In the genomic region with DNA sequence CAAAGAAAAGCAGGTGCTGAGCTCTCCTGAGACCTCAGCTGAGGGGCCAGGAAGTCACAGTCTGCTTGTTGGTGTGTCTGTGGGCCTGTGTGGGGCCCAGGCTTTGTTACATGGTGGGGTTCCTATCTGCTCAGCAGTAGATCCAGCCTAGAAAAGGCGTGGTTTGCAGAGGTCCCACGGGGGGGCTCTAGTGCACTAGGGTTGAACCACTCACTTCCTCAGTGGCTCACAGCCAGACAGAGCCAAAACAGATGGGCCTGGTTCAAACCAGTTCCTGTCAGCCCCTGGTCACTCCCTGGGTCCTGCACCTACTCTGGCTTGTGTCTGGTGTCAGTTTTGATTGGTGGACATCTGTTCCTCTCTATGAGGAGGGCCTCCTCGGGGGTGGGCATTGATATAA, we compare ENCODE assay signal across 10 mouse cellular contexts.
A peak's percentile ranks its signal among the peaks of the same experiment; 100 is the strongest.
DNase-seq lines count a peak whose midpoint lies in the region; ATAC-seq and TF ChIP-seq lines count a peak whose summit lies in the region.
"Had no signal": no experiment of that assay in that cellular context is flagged by ENCODE, and none has a peak within 500 bp of the region (broad histone marks: within the 10 kb centered on the region; RNA-seq: fewer than 3 reads in every experiment).

No protein-coding gene starts in this region.

- no peaks in the 10 kb centered on the region for H3K79me2 ChIP-seq in MEL (ENCODE audit: control insufficient read depth, insufficient read depth, low read length, poor library complexity)

- TF ChIP-seq RAD21 in MEL (IDR thresholded peaks at IDR 0.05; ENCODE audit: low read depth, low read length): peak; percentile 43

- TF ChIP-seq POLR2A in MEL (IDR thresholded peaks at IDR 0.05; ENCODE audit: control insufficient read depth in 1 of 2, insufficient read depth in 1 of 2, low read depth in 1 of 2, low read length in 2 of 2, poor library complexity in 1 of 2): no peak

- 0 out of 2 replicates have a peak, but pooled peaks have one; percentile 18 for ATAC-seq in forebrain, embryonic 16.5 days
- ATAC-seq in forebrain, embryonic 15.5 days (replicated peaks): no peak
- 0 out of 2 replicates have a peak, but pooled peaks have one; percentile 20 for ATAC-seq in embryonic facial prominence, embryonic 15.5 days (ENCODE audit: insufficient number of reproducible peaks, low FRiP score, low TSS enrichment, low read depth)
- ATAC-seq in hindbrain, postnatal 0 days: peak; percentile 49; the same call in 1 of the 2 replicates

- H3K4me3 ChIP-seq in forebrain, embryonic 16.5 days (replicated peaks; ENCODE audit: low read length): no peak overlapping the region
- no peak overlapping the region for H3K4me3 ChIP-seq in forebrain, embryonic 15.5 days
- no peak overlapping the region for H3K4me3 ChIP-seq in MEL (ENCODE audit: control insufficient read depth in 1 of 2, insufficient read depth in 1 of 2, low read depth in 2 of 2, low read length in 2 of 2)
- H3K4me3 ChIP-seq in embryonic facial prominence, embryonic 15.5 days (replicated peaks): no peak overlapping the region
- no peak overlapping the region for H3K4me3 ChIP-seq in hindbrain, postnatal 0 days (ENCODE audit: low read length)
- H3K4me3 ChIP-seq: hindbrain, embryonic 15.5 days had no signal

- DNase-seq in MEL (ENCODE audit: low read depth, low spot score) (peak; percentile 72), liver (peak; percentile 60)
- DNase-seq in hindbrain, postnatal 0 days (ENCODE audit: low spot score): peak; percentile 64
- DNase-seq in ovary, postnatal 14 days (ENCODE audit: low spot score): peak; percentile 41
- DNase-seq in thymus, postnatal 25 days: peak; percentile 90

- H3K9me3 ChIP-seq in forebrain, embryonic 16.5 days (ENCODE audit: control insufficient read depth, low read length): no peaks in the 10 kb centered on the region
- no peaks in the 10 kb centered on the region for H3K9me3 ChIP-seq in forebrain, embryonic 15.5 days
- H3K9me3 ChIP-seq in MEL (replicated peaks; ENCODE audit: insufficient read depth, low read length): no peaks in the 10 kb centered on the region
- H3K9me3 ChIP-seq in embryonic facial prominence, embryonic 15.5 days (replicated peaks): no peaks in the 10 kb centered on the region
- H3K9me3 ChIP-seq in hindbrain, postnatal 0 days (ENCODE audit: low read length): no peaks in the 10 kb centered on the region
- H3K9me3 ChIP-seq: G1E; hindbrain, embryonic 15.5 days had no signal

- TF ChIP-seq CTCF in MEL (IDR thresholded peaks at IDR 0.05 in 2 of 3, conservative IDR thresholded peaks at IDR 0.05 in 1 of 3; ENCODE audit: control insufficient read depth in 1 of 3, insufficient read depth in 1 of 3, low read depth in 2 of 3, low read length in 3 of 3, poor library complexity in 1 of 3, severe bottlenecking in 1 of 3): peak in 2 of 3 experiments; percentile 24 to 33; a peak in 4 of 6 replicates
- TF ChIP-seq CTCF in hindbrain, postnatal 0 days (IDR thresholded peaks at IDR 0.05; ENCODE audit: low read depth): no peak

- peak; percentile 35 to 43; a peak in 2 of 4 replicates for TF ChIP-seq EP300 in MEL (IDR thresholded peaks at IDR 0.05; ENCODE audit: low read depth in 1 of 2, low read length in 2 of 2)

- no peak overlapping the region for H3K27ac ChIP-seq in forebrain, embryonic 16.5 days (ENCODE audit: low read length)
- no peak overlapping the region for H3K27ac ChIP-seq in forebrain, embryonic 15.5 days (replicated peaks)
- no peak overlapping the region for H3K27ac ChIP-seq in MEL (ENCODE audit: control insufficient read depth, low read depth, low read length)
- H3K27ac ChIP-seq in embryonic facial prominence, embryonic 15.5 days (replicated peaks): no peak overlapping the region
- H3K27ac ChIP-seq in hindbrain, postnatal 0 days: no peak overlapping the region
- H3K27ac ChIP-seq: hindbrain, embryonic 15.5 days had no signal

- no peak overlapping the region for H3K9ac ChIP-seq in forebrain, embryonic 16.5 days (replicated peaks; ENCODE audit: low read depth, low read length)
- no peak overlapping the region for H3K9ac ChIP-seq in forebrain, embryonic 15.5 days (replicated peaks)
- H3K9ac ChIP-seq in MEL (ENCODE audit: control insufficient read depth, low read depth, low read length, poor library complexity, severe bottlenecking): no peak overlapping the region
- H3K9ac ChIP-seq in embryonic facial prominence, embryonic 15.5 days: no peak overlapping the region
- no peak overlapping the region for H3K9ac ChIP-seq in hindbrain, postnatal 0 days (replicated peaks; ENCODE audit: low read length)
- H3K9ac ChIP-seq: hindbrain, embryonic 15.5 days had no signal

- peaks cover 13% of the 10 kb centered on the region for H3K4me1 ChIP-seq in forebrain, embryonic 16.5 days (replicated peaks; ENCODE audit: control insufficient read depth, insufficient read depth, low read length)
- H3K4me1 ChIP-seq in forebrain, embryonic 15.5 days: peaks cover 19% of the 10 kb centered on the region
- peaks cover 0 to 23% of the 10 kb centered on the region in 2 experiments; a peak in 2 of 4 replicates for H3K4me1 ChIP-seq in MEL (ENCODE audit: control insufficient read depth in 1 of 2, insufficient read depth in 2 of 2, low read length in 2 of 2)
- H3K4me1 ChIP-seq in embryonic facial prominence, embryonic 15.5 days: peaks cover 27% of the 10 kb centered on the region
- H3K4me1 ChIP-seq in hindbrain, postnatal 0 days (ENCODE audit: insufficient read depth, low read length): no peaks in the 10 kb centered on the region; the same call in 1 of the 2 replicates

- H3K27me3 ChIP-seq in forebrain, embryonic 16.5 days (replicated peaks; ENCODE audit: control insufficient read depth, insufficient read depth, low read length): no peaks in the 10 kb centered on the region
- no peaks in the 10 kb centered on the region for H3K27me3 ChIP-seq in forebrain, embryonic 15.5 days
- H3K27me3 ChIP-seq in MEL (ENCODE audit: control insufficient read depth in 1 of 2, insufficient read depth in 2 of 2, low read length in 2 of 2): no peaks in the 10 kb centered on the region
- peaks cover 12% of the 10 kb centered on the region for H3K27me3 ChIP-seq in embryonic facial prominence, embryonic 15.5 days
- no peaks in the 10 kb centered on the region for H3K27me3 ChIP-seq in hindbrain, postnatal 0 days (ENCODE audit: insufficient read depth, low read length)

- 32% methylated on average over 3 of the region's 3 CpGs for WGBS in forebrain, embryonic 16.5 days
- WGBS in forebrain, embryonic 15.5 days: 34% methylated on average over 3 of the region's 3 CpGs
- 9% methylated on average over 3 of the region's 3 CpGs for WGBS in embryonic facial prominence, embryonic 15.5 days
- WGBS in hindbrain, postnatal 0 days: 18% methylated on average over 3 of the region's 3 CpGs

- no peak overlapping the region for H3K4me2 ChIP-seq in forebrain, embryonic 16.5 days (ENCODE audit: low read length)
- H3K4me2 ChIP-seq in forebrain, embryonic 15.5 days (replicated peaks): no peak overlapping the region
- no peak overlapping the region for H3K4me2 ChIP-seq in embryonic facial prominence, embryonic 15.5 days (replicated peaks)
- H3K4me2 ChIP-seq in hindbrain, postnatal 0 days (ENCODE audit: low read depth, low read length): no peak overlapping the region
- H3K4me2 ChIP-seq: hindbrain, embryonic 15.5 days had no signal

- no peaks in the 10 kb centered on the region for H3K36me3 ChIP-seq in forebrain, embryonic 16.5 days (ENCODE audit: control insufficient read depth, insufficient read depth)
- H3K36me3 ChIP-seq in forebrain, embryonic 15.5 days: no peaks in the 10 kb centered on the region
- H3K36me3 ChIP-seq in MEL (ENCODE audit: control insufficient read depth in 1 of 2, insufficient read depth in 2 of 2, low read length in 2 of 2): peaks cover 0 to 9% of the 10 kb centered on the region in 2 experiments; a peak in 2 of 4 replicates
- H3K36me3 ChIP-seq in embryonic facial prominence, embryonic 15.5 days: no peaks in the 10 kb centered on the region
- no peaks in the 10 kb centered on the region for H3K36me3 ChIP-seq in hindbrain, postnatal 0 days (ENCODE audit: insufficient read depth, low read length)
- H3K36me3 ChIP-seq: G1E; hindbrain, embryonic 15.5 days had no signal

TF ChIP-seq in MEL, 35 proteins besides CTCF, POLR2A, EP300 and RAD21:
- TF ChIP-seq ZMIZ1 (IDR thresholded peaks at IDR 0.05; ENCODE audit: low read depth, low read length): no peak
- TF ChIP-seq ELF1 (IDR thresholded peaks at IDR 0.05; ENCODE audit: low read depth, low read length): peak; percentile 44; the same call in 1 of the 2 replicates
- no peak for TF ChIP-seq MYC (IDR thresholded peaks at IDR 0.05; ENCODE audit: low read depth, low read length)
- no peak for TF ChIP-seq NELFE (IDR thresholded peaks at IDR 0.05; ENCODE audit: low read depth, low read length)
- TF ChIP-seq CHD2 (IDR thresholded peaks at IDR 0.05; ENCODE audit: low read length): no peak
- no peak for TF ChIP-seq CHD1 (IDR thresholded peaks at IDR 0.05; ENCODE audit: low read depth, low read length)
- TF ChIP-seq TBP (IDR thresholded peaks at IDR 0.05; ENCODE audit: low read depth, low read length): no peak
- 0 out of 2 replicates have a peak, but pooled peaks have one; percentile 24 for TF ChIP-seq TCF12 (IDR thresholded peaks at IDR 0.05; ENCODE audit: low read depth, low read length)
- TF ChIP-seq POLR2AphosphoS2 (IDR thresholded peaks at IDR 0.05; ENCODE audit: low read length): no peak
- peak; percentile 42 for TF ChIP-seq SMC3 (IDR thresholded peaks at IDR 0.05; ENCODE audit: low read depth, low read length)
- TF ChIP-seq ZC3H11A (IDR thresholded peaks at IDR 0.05; ENCODE audit: low read depth, low read length): peak; percentile 27; the same call in 1 of the 2 replicates
- TF ChIP-seq HCFC1 (IDR thresholded peaks at IDR 0.05; ENCODE audit: low read depth, low read length): no peak
- TF ChIP-seq MAFK (IDR thresholded peaks at IDR 0.05; ENCODE audit: borderline replicate concordance, low read depth, low read length): no peak
- no peak for TF ChIP-seq MAZ (IDR thresholded peaks at IDR 0.05; ENCODE audit: low read depth, low read length)
- no peak for TF ChIP-seq MAX (IDR thresholded peaks at IDR 0.05; ENCODE audit: low read length)
- TF ChIP-seq JUND (IDR thresholded peaks at IDR 0.05; ENCODE audit: low read depth, low read length): no peak
- no peak for TF ChIP-seq RCOR1 (IDR thresholded peaks at IDR 0.05; ENCODE audit: low read depth, low read length)
- TF ChIP-seq UBTF (IDR thresholded peaks at IDR 0.05; ENCODE audit: borderline replicate concordance, insufficient read depth, low read depth, low read length): no peak
